Mouse (Mus musculus) R1 (cell line): ENCODE data around the gene Slc35a2.
"Not testable (repeated sequence)": the region's sequence is repeated elsewhere in the genome, so short reads cannot be mapped to it uniquely, and the experiment has no call there.

Experiments
- DNase-seq: peaks from one replicate; pipeline ENCODE4 v3.0.0-alpha.2; 2018; ENCODE audit warnings: low read depth, low spot score

Gene Slc35a2

GRCm38 (mm10) chrX:7907735-7908134, 23.9 kb downstream of the Slc35a2 start, which contains the start of gene Gm10491:
Gene Gm10491, minus strand, starts transcription at chrX:7907835.
- DNase-seq, result no peak

- DNase-seq, result not testable (repeated sequence)
Measured at GRCm38 (mm10) chrX:7909242-7909641, 25.4 kb downstream of the Slc35a2 start, which contains the start of gene Gm10490. Gene Gm10490, plus strand, starts transcription at chrX:7909542.

- peak; percentile 50 for DNase-seq
Measured at GRCm38 (mm10) chrX:7910473-7910872, 26.6 kb downstream of the Slc35a2 start.

- peak; percentile 19 for DNase-seq
Measured at GRCm38 (mm10) chrX:7915669-7916068, 31.8 kb downstream of the Slc35a2 start.

- peak; percentile 28 for DNase-seq
Measured at GRCm38 (mm10) chrX:7917960-7918359, 34.1 kb downstream of the Slc35a2 start.

- DNase-seq, result peak; percentile 89
Measured at GRCm38 (mm10) chrX:7919601-7920383, 36.0 kb downstream of the Slc35a2 start, which contains the start of gene Pcsk1n. Gene Pcsk1n, plus strand, starts transcription at chrX:7919822.

GRCm38 (mm10) chrX:7922032-7922431, 38.2 kb downstream of the Slc35a2 start:
- DNase-seq, result peak; percentile 36

- peak; percentile 93 for DNase-seq
Measured at GRCm38 (mm10) chrX:7926266-7926665, 42.4 kb downstream of the Slc35a2 start.

- DNase-seq, result peak; percentile 92
Measured at GRCm38 (mm10) chrX:7927116-7927515, 43.3 kb downstream of the Slc35a2 start.

GRCm38 (mm10) chrX:7928270-7928790, 44.5 kb downstream of the Slc35a2 start, which contains the start of gene Eras:
Gene Eras, minus strand, starts transcription at chrX:7928607.
- peak; percentile 88 for DNase-seq

GRCm38 (mm10) chrX:7936874-7937273, 53.0 kb downstream of the Slc35a2 start:
- peak; percentile 63 for DNase-seq

- no peak for DNase-seq
Measured at GRCm38 (mm10) chrX:7937667-7938066, 53.8 kb downstream of the Slc35a2 start.
